Mouse (Mus musculus) right cerebral cortex, adult 2 months (tissue): ENCODE results near the gene Mon1a.

ENCODE experiments used
- DNase-seq, 2 experiments: peaks; one replicate each; pipeline ENCODE4 v3.0.0; 2021 to 2022; ENCODE audit warnings: low spot score in 2 of 2

The Mon1a gene

DNA sequence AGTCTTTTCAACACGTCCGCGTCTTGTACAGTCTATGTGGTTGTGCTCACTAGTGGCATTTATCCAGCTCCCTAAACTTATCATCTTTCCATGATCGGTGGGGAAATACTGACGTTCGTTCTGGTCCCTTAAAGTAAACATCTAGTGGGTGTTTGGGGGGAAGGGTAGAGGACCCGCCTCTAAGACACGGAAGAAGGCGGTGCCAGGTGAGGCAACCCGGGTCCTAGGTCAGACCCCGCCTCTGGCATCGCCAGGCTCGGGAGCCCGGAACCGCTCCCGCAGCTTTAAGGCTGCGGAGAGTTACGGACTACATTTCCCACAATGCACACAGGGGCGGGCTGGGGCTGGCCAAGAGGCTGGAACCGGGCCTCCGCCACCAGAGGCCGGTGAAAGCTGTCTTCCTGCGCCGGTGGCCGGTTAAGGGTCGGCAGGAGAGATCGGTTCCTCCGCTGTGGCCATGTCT is at the start of gene Mon1a:
Mon1a (plus strand) TSS at position 348 of the 463 bp plus-strand sequence.
- peak; percentile 85 to 87 for DNase-seq

DNA sequence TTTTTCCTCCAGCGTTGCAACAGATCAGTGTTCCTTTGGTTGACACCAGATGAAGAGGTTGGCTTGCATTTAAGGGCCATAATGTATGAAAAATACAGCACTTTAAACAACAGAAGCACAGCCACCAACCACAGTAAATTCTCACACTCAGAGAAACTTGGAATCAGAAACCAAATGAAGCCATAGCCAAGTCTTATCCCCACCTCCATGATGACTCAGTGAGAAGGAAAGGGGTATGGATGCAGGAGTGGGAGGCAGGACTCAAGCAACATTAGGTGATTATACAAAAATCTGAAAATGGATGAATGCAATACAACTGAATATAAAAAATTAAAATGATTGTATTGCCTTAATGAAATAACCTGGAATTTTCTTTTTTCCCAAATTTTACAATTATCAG is 49.1 kb upstream of the Mon1a start:
- DNase-seq, result peak in 1 of 2 experiments; percentile 9

DNA sequence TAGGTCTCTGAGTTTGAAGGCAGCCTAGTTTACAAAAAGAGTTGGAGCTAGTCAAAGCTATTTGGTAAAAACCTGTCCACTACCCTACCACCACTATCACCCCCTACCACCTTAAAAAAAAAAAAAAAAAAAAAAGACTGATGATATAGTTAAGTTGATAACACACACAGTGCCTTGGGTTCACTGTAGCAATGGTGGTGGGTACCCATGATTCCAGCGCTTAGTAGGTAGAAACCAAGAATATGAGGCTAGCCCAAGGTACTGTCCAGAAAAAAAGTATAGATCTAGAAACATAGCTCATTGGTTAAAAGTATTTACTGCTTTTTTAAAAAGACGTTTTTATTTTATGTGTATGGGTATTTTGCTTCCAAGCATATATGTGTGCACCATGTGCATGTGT is 45.2 kb upstream of the Mon1a start:
- DNase-seq, result no peak

DNA sequence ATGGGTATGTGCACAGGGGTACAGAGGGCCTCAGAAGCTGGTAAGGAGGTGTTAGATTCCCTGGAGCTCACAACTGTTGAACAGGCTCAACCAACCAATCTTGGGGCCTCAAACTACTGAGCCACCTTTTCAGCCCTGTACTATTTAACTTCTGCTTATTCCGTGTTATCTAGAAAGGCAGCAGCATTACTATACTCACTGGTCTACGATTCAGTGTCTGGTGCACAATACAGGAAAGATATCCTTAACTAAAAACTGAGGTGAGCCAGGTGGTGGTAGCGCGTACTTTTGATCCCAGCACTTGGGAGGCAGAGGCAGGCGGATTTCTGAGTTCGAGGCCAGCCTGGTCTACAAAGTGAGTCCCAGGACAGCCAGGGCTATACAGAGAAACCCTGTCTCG is 39.0 kb upstream of the Mon1a start:
- no peak for DNase-seq

DNA sequence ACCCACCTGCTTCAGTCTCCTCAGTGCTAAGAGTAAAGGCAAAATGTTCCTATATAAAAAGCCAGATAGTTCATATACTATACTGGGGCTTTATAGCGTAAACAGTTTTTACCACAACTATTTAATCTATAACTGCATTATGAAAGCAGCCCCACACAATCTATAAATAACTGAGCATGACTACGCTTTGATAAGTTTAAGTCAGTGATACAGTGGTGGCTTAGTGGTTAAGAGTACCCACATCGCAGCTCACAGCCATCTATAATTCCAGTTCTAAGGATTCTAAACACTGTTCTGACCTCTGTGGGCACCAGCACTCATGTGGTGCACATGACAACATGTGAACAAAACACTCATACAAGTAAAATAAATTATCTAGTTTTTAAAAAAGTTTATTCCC is 29.6 kb upstream of the Mon1a start:
- no peak for DNase-seq

DNA sequence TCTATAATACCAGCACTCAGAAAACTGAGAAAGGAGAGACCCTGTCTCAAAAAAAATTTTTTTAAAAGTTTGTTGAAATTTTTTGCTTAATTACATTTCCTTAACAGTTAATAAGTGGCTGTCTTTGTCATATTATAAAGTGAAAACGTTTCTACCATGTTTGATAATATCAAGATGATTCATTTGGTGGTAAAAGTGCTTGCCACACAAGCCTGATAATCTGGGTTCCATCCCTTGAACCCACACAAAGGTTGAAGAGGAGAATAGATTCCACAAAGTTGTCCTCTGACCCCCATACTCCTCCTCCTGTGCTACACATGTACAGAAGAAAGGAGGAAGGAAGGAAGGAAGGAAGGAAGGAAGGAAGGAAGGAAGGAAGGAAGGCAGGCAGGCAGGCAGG is 23.5 kb upstream of the Mon1a start:
- no peak for DNase-seq

DNA sequence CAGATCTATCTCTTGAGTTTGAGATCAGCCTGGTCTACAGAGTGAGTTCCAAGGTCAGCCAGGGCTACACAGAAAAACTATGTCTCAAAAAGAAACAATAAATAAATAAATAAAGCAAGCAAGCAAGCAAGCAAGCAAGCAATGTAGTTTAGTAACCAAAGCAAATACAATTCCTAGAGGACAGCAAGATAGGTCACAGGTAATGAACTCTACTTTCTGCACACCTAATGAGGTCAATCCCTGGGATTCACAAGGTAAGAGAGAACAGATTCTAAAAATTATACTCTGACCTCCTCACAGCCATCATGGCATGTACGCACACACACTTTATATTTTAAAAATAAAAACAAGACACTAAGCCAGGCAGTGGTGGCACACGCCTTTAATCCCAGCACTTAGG is 21.9 kb upstream of the Mon1a start:
- DNase-seq, result no peak

DNA sequence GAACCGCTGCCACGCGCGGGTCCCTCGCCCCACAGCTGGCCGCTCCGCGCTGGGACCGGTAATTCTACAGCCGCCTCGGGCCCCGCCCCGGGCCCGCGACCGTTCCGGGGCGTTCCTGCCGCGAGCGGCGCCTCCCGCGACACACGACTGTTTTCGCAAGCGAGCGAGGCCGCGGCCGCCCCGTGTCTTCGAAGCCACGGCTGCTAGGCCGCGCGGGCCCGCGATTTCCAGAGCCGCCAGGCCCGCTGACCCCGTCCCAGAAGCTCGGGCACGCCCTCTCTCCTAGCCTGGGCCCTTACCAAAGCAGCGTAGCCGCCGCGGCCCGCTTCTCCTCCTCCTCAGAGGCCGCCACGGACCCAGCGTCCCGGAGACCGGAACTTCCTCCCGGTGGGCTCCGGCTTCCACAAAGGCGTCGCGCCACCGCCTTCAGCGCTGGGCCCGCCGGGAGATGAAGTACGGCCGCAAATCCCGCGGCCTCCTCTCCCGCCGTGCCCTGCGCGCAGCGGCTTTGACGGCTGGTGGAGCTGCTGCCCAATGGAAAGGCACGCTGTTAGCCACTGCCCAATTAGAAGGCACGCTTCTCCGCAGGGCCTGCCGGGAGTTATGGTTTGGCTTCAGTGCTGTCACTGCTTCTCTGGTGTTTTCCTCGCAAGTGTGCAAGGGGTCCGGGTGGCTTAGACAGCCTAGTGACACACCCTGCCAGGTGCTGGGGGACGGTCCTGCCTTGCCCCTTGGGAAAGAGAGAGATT is 15.4 kb upstream of the Mon1a start:
- DNase-seq, result peak; percentile 96 to 97

DNA sequence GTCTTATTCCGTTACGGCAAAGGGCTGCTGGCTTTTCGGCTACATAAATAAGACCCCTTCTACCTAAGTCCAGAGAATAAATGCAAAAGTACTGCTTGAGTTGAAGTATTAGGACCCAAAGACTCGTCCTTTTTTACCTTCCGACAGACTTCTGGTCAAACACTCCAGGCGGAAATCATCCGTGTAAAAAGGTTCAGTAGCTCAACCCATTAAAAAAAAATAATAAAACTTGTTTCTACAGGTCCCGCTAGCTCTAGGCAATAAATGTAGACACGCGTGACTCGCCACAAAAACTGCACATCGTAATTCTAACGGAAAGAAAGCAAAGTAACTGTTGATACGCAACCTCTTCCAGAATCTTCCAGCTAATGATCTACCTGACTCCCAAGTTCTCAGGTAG is 14.8 kb upstream of the Mon1a start, which contains the start of gene Rbm6:
Rbm6 (minus strand) TSS at position 101 of the 400 bp plus-strand sequence.
- DNase-seq, result no peak

DNA sequence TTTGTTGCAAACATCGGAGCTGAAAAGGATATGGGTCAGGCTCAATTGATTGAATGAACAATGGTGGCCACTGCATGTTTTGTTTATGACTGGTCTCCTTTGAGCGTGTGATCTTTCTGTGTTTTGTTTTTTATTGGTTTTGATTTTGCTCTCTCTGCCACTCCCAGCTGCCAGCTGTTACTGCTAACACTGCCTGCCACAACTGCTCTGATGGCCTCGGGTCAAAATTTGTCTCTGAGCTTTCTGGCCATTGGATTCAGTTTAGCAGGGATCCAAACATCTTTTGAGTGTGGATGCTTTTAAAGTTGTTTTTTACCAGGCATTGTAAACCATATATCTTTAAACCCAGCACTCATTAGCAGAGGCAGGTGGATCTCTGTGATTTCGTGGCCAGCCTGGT is 7.5 kb upstream of the Mon1a start:
- no peak for DNase-seq

DNA sequence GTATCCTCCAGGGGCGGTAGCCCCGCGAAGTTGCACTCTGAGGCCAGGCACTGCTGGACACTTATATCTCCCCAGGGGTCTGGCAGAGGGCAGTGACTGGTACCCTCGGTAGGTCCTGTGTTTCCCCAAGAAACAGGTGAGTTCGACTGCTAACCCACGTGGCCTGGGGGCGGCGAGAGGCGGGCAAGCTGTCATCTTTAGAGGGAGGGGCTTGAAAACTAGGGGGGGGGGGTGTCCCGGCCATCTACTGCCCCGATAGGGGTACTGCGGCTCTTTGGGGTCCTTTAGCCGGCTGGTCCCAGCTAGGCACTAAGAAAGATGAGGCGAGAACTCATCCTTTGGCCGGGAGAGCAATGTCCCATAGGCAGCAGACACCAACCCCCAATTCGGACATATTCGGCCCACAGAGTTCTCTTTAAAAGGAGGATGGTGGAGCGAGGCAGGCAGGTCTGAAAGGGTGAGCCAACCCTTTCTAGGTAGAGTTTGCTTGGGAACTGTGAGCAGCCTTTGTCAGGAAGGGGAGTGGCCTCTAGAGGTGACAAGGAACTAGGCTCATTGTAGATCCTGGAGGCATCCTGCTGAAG is 408 bp downstream of the Mon1a start:
- DNase-seq, result no peak

DNA sequence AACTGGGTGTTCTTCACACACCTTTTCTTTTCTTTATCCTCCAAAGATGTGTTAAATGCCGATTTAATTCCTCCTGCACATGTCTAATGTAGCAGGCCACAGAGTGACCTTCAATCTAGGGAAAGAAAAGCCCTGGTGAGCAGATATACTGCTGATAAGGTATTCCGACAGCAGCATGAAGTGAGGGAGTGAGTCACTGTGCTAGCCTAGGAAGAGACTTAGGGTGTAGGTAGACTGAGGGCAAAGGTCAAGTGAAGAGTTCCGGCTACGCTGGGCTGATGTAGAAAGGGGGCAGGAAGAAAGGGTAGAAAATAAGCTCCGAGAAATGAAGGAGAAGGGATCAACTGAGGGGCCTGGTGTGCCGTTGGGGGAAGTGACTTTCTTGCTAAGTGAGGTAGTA is 2.3 kb downstream of the Mon1a start:
- DNase-seq, result no peak

DNA sequence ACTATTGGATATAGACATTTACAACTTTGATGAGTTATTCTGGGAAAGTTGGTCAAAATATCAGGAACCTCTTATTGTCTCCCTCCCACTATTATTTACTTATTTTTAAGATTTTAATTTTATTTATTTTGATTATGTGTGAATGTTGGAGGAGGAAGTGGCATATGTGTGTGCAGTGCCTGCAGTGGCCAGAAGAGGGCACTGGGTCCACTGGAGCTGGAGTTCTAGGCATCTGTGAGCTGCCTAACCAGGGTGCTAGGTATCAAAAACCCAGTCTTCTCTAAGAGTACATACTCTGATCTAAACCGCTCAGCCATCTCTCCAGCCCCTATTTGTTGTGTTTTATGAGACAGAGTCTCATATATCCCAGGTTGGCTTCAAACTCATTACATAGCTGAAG is 3.1 kb downstream of the Mon1a start:
- no peak for DNase-seq

DNA sequence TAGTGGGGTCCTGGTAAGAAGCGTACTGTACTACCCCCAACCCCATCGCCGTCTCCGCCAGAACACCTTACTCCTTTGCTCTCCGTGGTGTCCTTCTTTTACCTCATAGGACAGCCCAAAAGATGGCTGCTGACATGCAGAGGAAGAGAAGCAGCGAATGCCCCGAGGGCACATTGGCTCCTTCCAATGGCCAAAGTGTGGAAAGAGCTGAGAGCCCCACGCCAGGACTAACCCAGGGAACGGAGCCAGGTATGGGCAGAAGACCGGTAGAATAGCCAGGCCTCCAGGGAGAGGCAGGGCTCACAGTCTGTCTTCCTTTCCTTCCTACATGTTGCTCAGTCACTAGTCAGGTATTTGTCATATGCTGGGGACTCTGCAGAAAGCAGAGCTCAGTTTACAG is 10.6 kb downstream of the Mon1a start:
- no peak for DNase-seq

DNA sequence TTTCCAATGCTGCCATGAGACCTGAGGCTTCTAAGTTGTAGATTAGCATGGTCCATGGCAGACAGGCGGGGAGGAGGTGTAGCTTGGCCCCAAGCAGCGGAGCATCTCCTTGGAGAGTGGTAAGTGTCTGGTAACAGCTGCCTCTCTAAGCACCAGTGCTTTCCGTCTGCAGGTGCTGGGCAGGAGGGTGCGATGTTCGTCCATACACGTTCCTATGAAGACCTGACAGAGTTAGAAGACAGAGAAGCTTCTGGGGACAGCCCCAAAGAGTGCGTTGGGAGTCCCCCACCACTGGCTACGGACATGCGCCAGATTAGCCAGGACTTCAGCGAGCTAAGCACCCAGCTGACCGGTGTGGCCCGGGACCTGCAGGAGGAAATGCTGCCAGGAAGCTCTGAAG is 11.9 kb downstream of the Mon1a start:
- no peak for DNase-seq

DNA sequence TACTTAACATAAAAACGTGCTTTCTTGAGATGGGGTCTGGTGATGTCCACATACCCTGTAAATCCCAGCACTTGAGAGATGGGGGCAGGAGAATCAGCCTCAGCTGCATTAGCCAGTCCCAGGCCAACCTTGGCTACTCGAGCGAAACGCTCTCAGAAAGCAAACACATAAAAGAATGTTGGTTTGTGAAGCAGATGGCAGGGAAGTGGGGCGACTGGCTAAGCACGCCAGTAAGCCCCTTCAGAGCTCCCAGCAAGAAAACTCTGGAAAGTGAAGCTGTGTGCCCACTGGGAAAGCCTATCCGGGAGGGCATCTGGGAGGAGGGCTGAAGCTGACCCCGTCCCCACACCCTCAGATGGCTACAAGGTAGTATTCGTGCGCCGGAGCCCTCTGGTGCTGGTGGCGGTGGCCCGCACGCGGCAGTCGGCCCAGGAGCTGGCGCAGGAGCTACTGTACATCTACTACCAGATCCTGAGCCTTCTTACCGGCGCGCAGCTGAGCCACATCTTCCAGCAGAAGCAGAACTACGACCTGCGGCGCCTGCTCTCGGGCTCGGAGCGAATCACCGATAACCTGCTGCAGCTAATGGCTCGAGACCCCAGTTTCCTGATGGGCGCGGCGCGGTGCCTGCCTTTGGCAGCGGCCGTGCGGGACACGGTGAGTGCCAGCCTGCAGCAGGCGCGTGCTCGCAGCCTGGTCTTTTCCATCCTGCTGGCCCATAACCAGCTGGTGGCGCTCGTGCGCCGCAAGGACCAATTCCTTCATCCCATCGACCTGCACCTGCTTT is 13.1 kb downstream of the Mon1a start:
- peak; percentile 84 to 87 for DNase-seq

DNA sequence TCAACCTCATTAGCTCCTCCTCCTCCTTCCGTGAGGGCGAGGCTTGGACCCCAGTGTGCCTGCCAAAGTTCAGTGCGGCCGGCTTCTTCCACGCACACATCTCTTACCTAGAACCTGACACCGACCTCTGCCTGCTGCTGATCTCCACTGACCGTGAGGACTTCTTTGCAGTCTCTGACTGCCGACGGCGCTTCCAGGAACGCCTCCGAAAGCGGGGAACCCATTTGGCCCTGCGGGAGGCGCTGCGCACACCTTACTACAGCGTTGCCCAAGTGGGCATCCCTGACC is 13.6 kb downstream of the Mon1a start:
- no peak for DNase-seq

DNA sequence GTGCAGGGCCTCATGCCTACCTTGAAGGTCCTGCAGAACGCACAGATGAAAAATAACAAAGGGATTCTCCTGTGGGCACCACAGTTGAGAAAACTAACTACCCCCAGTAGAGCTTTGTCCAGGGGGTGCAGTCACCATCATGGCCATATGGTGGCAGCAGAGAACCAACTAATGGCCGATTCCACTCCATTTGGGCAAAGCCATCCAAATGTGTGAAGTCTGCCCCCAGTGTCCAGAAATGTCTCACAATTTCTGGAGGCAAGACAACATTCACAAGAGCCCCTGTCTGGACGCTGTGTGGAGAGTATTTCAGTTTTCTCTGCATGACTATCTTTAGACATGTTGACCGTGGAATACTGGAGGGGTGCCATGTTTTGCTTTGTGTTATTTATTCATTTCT is 16.8 kb downstream of the Mon1a start:
- DNase-seq, result peak; percentile 92 to 95

DNA sequence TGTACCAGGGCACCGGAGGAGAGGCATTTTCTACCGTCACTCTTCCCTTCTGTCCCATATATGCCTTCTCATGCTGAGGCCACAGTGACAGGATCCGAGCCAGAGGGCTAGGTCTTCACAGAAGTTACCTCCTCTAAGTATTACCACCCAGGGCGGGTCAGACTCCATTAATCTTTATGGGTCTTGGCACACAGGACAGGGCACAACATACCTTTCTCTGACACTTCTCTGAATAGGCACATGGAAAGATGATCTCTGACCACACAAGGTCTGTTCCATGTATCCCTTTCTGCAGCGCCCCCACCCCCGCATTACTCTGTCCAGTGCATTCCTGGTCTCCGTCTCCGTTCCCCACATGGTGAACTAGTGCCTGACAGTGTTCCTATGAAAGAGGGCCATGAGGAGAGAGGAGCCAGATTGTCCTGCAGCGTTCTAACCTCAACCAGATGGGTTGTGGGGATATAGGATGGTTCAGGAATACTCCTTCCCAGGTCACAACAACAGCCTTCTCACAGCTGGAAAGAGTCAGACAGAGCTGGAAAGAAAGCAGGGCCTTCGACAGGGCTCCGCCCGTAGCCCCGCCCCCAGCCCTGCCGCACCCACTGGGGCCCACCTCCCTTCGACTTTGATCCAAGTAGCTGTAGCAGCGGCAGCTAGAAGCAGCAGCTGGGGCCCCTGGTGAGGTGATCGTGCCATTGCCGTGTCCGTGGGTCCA is 18.5 kb downstream of the Mon1a start, which contains the start of gene Mst1r:
Mst1r (plus strand) TSS at position 622 of the 715 bp plus-strand sequence.
- no peak for DNase-seq

DNA sequence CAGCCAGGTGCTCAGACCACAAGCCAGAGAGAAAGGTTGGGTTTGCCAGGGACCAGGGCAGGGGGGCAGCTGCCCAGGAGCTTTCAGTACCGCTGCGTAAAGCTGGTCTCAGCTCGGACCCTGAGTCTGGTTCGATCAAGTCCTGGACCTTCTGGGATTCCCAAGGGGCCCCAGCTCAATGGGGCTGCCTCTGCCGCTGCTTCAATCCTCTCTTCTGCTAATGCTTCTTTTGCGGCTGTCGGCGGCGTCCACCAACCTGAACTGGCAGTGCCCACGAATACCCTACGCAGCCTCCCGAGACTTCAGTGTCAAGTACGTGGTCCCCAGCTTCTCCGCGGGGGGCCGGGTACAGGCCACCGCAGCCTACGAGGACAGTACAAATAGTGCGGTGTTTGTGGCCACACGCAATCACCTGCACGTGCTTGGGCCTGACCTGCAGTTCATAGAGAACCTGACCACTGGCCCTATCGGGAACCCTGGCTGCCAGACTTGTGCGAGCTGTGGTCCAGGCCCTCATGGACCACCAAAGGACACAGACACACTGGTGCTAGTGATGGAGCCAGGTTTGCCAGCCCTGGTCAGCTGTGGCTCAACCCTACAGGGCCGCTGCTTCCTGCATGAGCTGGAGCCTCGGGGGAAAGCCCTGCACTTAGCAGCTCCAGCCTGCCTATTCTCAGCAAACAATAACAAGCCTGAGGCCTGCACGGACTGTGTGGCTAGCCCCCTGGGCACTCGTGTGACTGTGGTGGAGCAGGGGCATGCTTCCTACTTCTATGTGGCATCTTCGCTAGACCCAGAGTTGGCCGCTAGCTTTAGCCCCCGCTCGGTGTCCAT is 19.2 kb downstream of the Mon1a start:
- DNase-seq, result no peak

DNA sequence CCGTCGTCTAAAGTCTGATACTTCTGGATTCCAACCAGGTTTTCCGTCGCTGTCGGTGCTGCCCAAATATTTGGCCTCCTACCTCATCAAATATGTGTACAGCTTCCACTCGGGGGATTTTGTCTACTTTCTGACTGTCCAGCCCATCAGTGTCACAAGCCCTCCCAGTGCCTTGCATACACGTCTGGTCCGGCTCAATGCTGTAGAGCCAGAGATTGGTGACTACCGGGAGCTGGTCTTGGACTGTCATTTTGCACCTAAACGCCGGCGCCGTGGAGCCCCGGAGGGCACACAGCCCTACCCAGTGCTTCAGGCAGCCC is 19.8 kb downstream of the Mon1a start:
- DNase-seq, result no peak
